Mouse (Mus musculus) layer of hippocampus, adult 2 months (tissue): ENCODE results near the gene Copz2. TPM values are rescaled to one million over a fixed set of nuclear protein-coding genes. Genes with fewer than 3 reads are reported as not detected.

Experiments used
- DNase-seq, 2 experiments: peaks; one replicate each; pipeline ENCODE4 v3.0.0; 2022; ENCODE audit warnings: low spot score in 2 of 2
- H3K27ac ChIP-seq: fragments of 200-600 bp; 2 replicates; pipeline ENCODE4 v1.8.1; 2022
- H3K4me3 ChIP-seq: fragments of 200-600 bp; 2 replicates; pipeline ENCODE4 v1.8.1; 2022; ENCODE audit warnings: mild to moderate bottlenecking
- CTCF ChIP-seq: fragments of 200-600 bp; conservative IDR thresholded peaks from 2 replicates; pipeline ENCODE4 v1.8.1; 2022; ENCODE audit warnings: antibody characterized with exemption, mild to moderate bottlenecking, moderate library complexity
- total RNA-seq, 2 experiments: library from RNA; stranded (reverse); gene quantifications; 2 replicates each; pipeline ENCODE4 v1.2.3; 2021

The Copz2 gene
- total RNA-seq, 2 experiments from 2014 or later, result 5.9 to 7.0 TPM

- no peak for DNase-seq
These were observed 26.8 kb upstream of the Copz2 start for GRCm38 (mm10) chr11:96822675-96823470.

GRCm38 (mm10) chr11:96823471-96823837 is 26.2 kb upstream of the Copz2 start:
- no peak for TF ChIP-seq CTCF
- Histone ChIP-seq H3K4me3 (peak overlapping the region; percentile 73), H3K27ac (peak overlapping the region; percentile 97)
- DNase-seq, result no peak

More at GRCm38 (mm10) chr11:96822675-96823470, 26.8 kb upstream of the Copz2 start:
- no peak for TF ChIP-seq CTCF
- Histone ChIP-seq H3K4me3 (peak overlapping the region; percentile 73), H3K27ac (peak overlapping the region; percentile 97)

- Histone ChIP-seq H3K27ac (peak overlapping the region; percentile 97), H3K4me3 (peak overlapping the region; percentile 73)
- peak; percentile 80 to 92 for DNase-seq
- no peak for TF ChIP-seq CTCF
These were observed 25.5 kb upstream of the Copz2 start for GRCm38 (mm10) chr11:96823880-96824782.

- Histone ChIP-seq H3K27ac (peak overlapping the region; percentile 97), H3K4me3 (peak overlapping the region; percentile 73)
- no peak for TF ChIP-seq CTCF
- no peak for DNase-seq
These were observed 24.7 kb upstream of the Copz2 start for GRCm38 (mm10) chr11:96824783-96825495.

GRCm38 (mm10) chr11:96826481-96826880 is 23.2 kb upstream of the Copz2 start:
- H3K27ac ChIP-seq, result peak overlapping the region; percentile 97
- no peak for TF ChIP-seq CTCF
- no peak for DNase-seq
- peak overlapping the region; percentile 22; the same call in 1 of the 2 replicates for H3K4me3 ChIP-seq

GRCm38 (mm10) chr11:96827062-96827581 is 22.5 kb upstream of the Copz2 start:
- DNase-seq, result no peak
- TF ChIP-seq CTCF, result no peak
- peak overlapping the region; percentile 97; the same call in 1 of the 2 replicates for H3K27ac ChIP-seq
- H3K4me3 ChIP-seq, result peak overlapping the region; percentile 18; the same call in 1 of the 2 replicates

GRCm38 (mm10) chr11:96827917-96828316 is 21.8 kb upstream of the Copz2 start:
- no peak overlapping the region; the same call in 1 of the 2 replicates for H3K4me3 ChIP-seq
- peak overlapping the region; percentile 99 for H3K27ac ChIP-seq
- DNase-seq, result no peak
- no peak for TF ChIP-seq CTCF

GRCm38 (mm10) chr11:96828881-96829280 is 20.8 kb upstream of the Copz2 start:
- H3K27ac ChIP-seq, result peak overlapping the region; percentile 99
- no peak for DNase-seq
- TF ChIP-seq CTCF, result no peak
- peak overlapping the region; percentile 98 for H3K4me3 ChIP-seq

GRCm38 (mm10) chr11:96829403-96829812 is 20.3 kb upstream of the Copz2 start:
- Histone ChIP-seq H3K27ac (peak overlapping the region; percentile 99), H3K4me3 (peak overlapping the region; percentile 98)
- TF ChIP-seq CTCF, result peak; percentile 35
- DNase-seq, result peak; percentile 46 to 57

GRCm38 (mm10) chr11:96829813-96830538 is 19.7 kb upstream of the Copz2 start, which contains the start of gene Nfe2l1:
Gene Nfe2l1, minus strand, starts transcription at chr11:96829968.
- DNase-seq, result peak; percentile 95 to 100
- peak within 1 kb of the TSS; percentile 98 for H3K4me3 ChIP-seq
- TF ChIP-seq CTCF, result no peak
- H3K27ac ChIP-seq, result peak within 1 kb of the TSS; percentile 99

GRCm38 (mm10) chr11:96830539-96831216 is 19.0 kb upstream of the Copz2 start:
- TF ChIP-seq CTCF, result no peak
- H3K27ac ChIP-seq, result peak overlapping the region; percentile 99

More at GRCm38 (mm10) chr11:96830539-96831216, 19.0 kb upstream of the Copz2 start:
- no peak for DNase-seq
- H3K4me3 ChIP-seq, result peak overlapping the region; percentile 98
